Comparison of ENCODE assay signal across 15 mouse cellular contexts in genomic region chr16:77251422-77251821, GRCm38 (mm10).
"Had no signal": no experiment of that assay in that cellular context is flagged by ENCODE, and none has a peak within 500 bp of the region (broad histone marks: within the 10 kb centered on the region; RNA-seq: fewer than 3 reads in every experiment).

No protein-coding gene starts in this region.

- H3K27me3 ChIP-seq: intestine, embryonic 15.5 days; liver, embryonic 13.5 days; megakaryocyte, embryonic 14.5 days; midbrain, embryonic 13.5 days; neural tube, embryonic 12.5 days had no signal

- H3K4me2 ChIP-seq: intestine, embryonic 15.5 days; liver, embryonic 13.5 days; midbrain, embryonic 13.5 days; neural tube, embryonic 12.5 days had no signal

- H3K4me1 ChIP-seq: intestine, embryonic 15.5 days; limb, embryonic 10.5 days; liver, embryonic 13.5 days; megakaryocyte, embryonic 14.5 days; midbrain, embryonic 13.5 days; neural tube, embryonic 12.5 days had no signal

- DNase-seq: kidney, adult 18-20 months; kidney, postnatal 14 days; liver, embryonic 13.5 days; lung, adult 2 months; lung, postnatal 36 days; right cerebral cortex, postnatal 4 days; spleen, adult 18-20 months; thymus, adult 18-20 months; thymus, postnatal 14 days had no signal

- H3K27ac ChIP-seq: intestine, embryonic 15.5 days; left cerebral cortex, adult 2 months; limb, embryonic 10.5 days; liver, embryonic 13.5 days; midbrain, embryonic 13.5 days; neural tube, embryonic 12.5 days had no signal

- H3K36me3 ChIP-seq: intestine, embryonic 15.5 days; limb, embryonic 10.5 days; liver, embryonic 13.5 days had no signal

- H3K9me3 ChIP-seq: intestine, embryonic 15.5 days; limb, embryonic 10.5 days; liver, embryonic 13.5 days; megakaryocyte, embryonic 14.5 days; midbrain, embryonic 13.5 days; neural tube, embryonic 12.5 days had no signal

- H3K9ac ChIP-seq: intestine, embryonic 15.5 days; liver, embryonic 13.5 days; midbrain, embryonic 13.5 days; neural tube, embryonic 12.5 days had no signal

- H3K4me3 ChIP-seq: intestine, embryonic 15.5 days; left cerebral cortex, adult 2 months; limb, embryonic 10.5 days; liver, embryonic 13.5 days; megakaryocyte, embryonic 14.5 days; midbrain, embryonic 13.5 days; neural tube, embryonic 12.5 days had no signal

- ATAC-seq: intestine, embryonic 15.5 days; midbrain, embryonic 13.5 days had no signal
